Mouse (Mus musculus) CH12.LX (cell line): Measurements from ENCODE around the gene Gapvd1. TPM values are rescaled to one million over a fixed set of nuclear protein-coding genes. Genes with fewer than 3 reads are reported as not detected.
A peak's percentile ranks its signal among the peaks of the same experiment; 100 is the strongest.

Experiments used
- DNase-seq: peaks from one replicate; pipeline ENCODE4 v3.0.0-alpha.2; 2013; ENCODE audit errors: extremely low read depth
- H3K27ac ChIP-seq: 2 replicates; pipeline ENCODE4 v1.5.1; 2012; ENCODE audit warnings: low read depth, mild to moderate bottlenecking, control low read depth, moderate library complexity; ENCODE audit not compliant: insufficient read depth
- H3K27me3 ChIP-seq: replicated peaks from 2 replicates; pipeline ENCODE3; 2012; ENCODE audit warnings: inconsistent platforms
- H3K36me3 ChIP-seq, 2 experiments: replicated peaks in 1 of 2; 2 replicates each; pipeline versions ENCODE3 to v1.6.1; 2012; ENCODE audit warnings: inconsistent platforms in 1 of 2, low read length in 1 of 2, mild to moderate bottlenecking in 1 of 2, mixed read lengths in 1 of 2, moderate library complexity in 1 of 2; ENCODE audit not compliant: control insufficient read depth in 1 of 2, insufficient read depth in 1 of 2
- H3K4me1 ChIP-seq, 2 experiments: 2 replicates each; pipeline ENCODE4 v1.6.1; 2012; ENCODE audit warnings: inconsistent platforms in 1 of 2, moderate library complexity in 1 of 2; ENCODE audit not compliant: insufficient read depth in 2 of 2, control insufficient read depth in 1 of 2
- H3K4me2 ChIP-seq: 2 replicates; pipeline ENCODE4 v1.6.1; 2012; ENCODE audit warnings: low read depth, mild to moderate bottlenecking, control low read depth; ENCODE audit not compliant: poor library complexity, insufficient read depth, severe bottlenecking
- H3K4me3 ChIP-seq, 3 experiments: fragments of 150-350 bp in 1 of 3; sonication (generic) in 1 of 3; replicated peaks in 1 of 3; 2 replicates each; pipeline versions ENCODE3 to v1.5.1; 2011 to 2012; ENCODE audit warnings: low read depth in 2 of 3, low read length in 2 of 3, mild to moderate bottlenecking in 2 of 3, moderate library complexity in 2 of 3, control low read depth in 1 of 3, improper control_type of control experiment in 1 of 3, inconsistent platforms in 1 of 3, mixed read lengths in 1 of 3; ENCODE audit not compliant: poor library complexity in 1 of 3
- H3K79me2 ChIP-seq: replicated peaks from 2 replicates; pipeline ENCODE4 v1.6.1; 2012; ENCODE audit warnings: mild to moderate bottlenecking, moderate library complexity; ENCODE audit not compliant: control insufficient read depth, poor library complexity, insufficient read depth, severe bottlenecking; ENCODE audit errors: extremely low read depth
- H3K9ac ChIP-seq: 2 replicates; pipeline ENCODE4 v1.6.1; 2012; ENCODE audit warnings: low read depth, mild to moderate bottlenecking, control low read depth, moderate library complexity; ENCODE audit not compliant: insufficient read depth
- H3K9me3 ChIP-seq: replicated peaks from 2 replicates; pipeline ENCODE3; 2012; ENCODE audit warnings: low read length, inconsistent platforms, mixed read lengths
- BHLHE40 ChIP-seq: IDR thresholded peaks from 2 replicates; pipeline ENCODE4 v1.6.1; 2011; ENCODE audit warnings: mild to moderate bottlenecking, low read depth, low read length, improper control_type of control experiment
- CHD1 ChIP-seq: IDR thresholded peaks from 2 replicates; pipeline ENCODE4 v1.6.1; 2012; ENCODE audit warnings: low read depth, low read length, improper control_type of control experiment, inconsistent platforms
- CHD2 ChIP-seq: IDR thresholded peaks from 2 replicates; pipeline ENCODE4 v1.6.1; 2011; ENCODE audit warnings: low read length, improper control_type of control experiment
- CTCF ChIP-seq, 2 experiments: IDR thresholded peaks in 1 of 2; conservative IDR thresholded peaks in 1 of 2; 2 replicates each; pipeline ENCODE4 v1.5.1; 2011 to 2012; ENCODE audit warnings: low read depth in 2 of 2, low read length in 2 of 2, improper control_type of control experiment in 1 of 2, inconsistent platforms in 1 of 2, mild to moderate bottlenecking in 1 of 2, moderate library complexity in 1 of 2
- E2F4 ChIP-seq: IDR thresholded peaks from 2 replicates; pipeline ENCODE4 v1.6.1; 2011; ENCODE audit warnings: low read depth, low read length, improper control_type of control experiment; ENCODE audit not compliant: insufficient replicate concordance
- ELF1 ChIP-seq: IDR thresholded peaks from 2 replicates; pipeline ENCODE4 v1.6.1; 2014; ENCODE audit warnings: low read depth, mild to moderate bottlenecking, inconsistent platforms, low read length, improper control_type of control experiment
- EP300 ChIP-seq: IDR thresholded peaks from 2 replicates; pipeline ENCODE4 v1.6.1; 2011; ENCODE audit warnings: low read length, improper control_type of control experiment
- ETS1 ChIP-seq: conservative IDR thresholded peaks from 2 replicates; pipeline ENCODE4 v1.6.1; 2012; ENCODE audit warnings: low read depth, mild to moderate bottlenecking, inconsistent platforms, low read length, improper control_type of control experiment, moderate library complexity
- GABPA ChIP-seq: IDR thresholded peaks from 2 replicates; pipeline ENCODE4 v1.6.1; 2012; ENCODE audit warnings: low read depth, low read length, improper control_type of control experiment, inconsistent platforms; ENCODE audit not compliant: insufficient replicate concordance
- HCFC1 ChIP-seq: IDR thresholded peaks from 2 replicates; pipeline ENCODE4 v1.6.1; 2012; ENCODE audit warnings: low read depth, mild to moderate bottlenecking, inconsistent platforms, low read length, improper control_type of control experiment
- IRF4 ChIP-seq: IDR thresholded peaks from 2 replicates; pipeline ENCODE4 v1.6.1; 2014; ENCODE audit warnings: low read depth, mild to moderate bottlenecking, inconsistent platforms, low read length, improper control_type of control experiment
- JUN ChIP-seq: IDR thresholded peaks from 2 replicates; pipeline ENCODE4 v1.6.1; 2011; ENCODE audit warnings: low read depth, mild to moderate bottlenecking, low read length, improper control_type of control experiment, moderate library complexity; ENCODE audit not compliant: insufficient read depth
- JUND ChIP-seq: conservative IDR thresholded peaks from 2 replicates; pipeline ENCODE4 v1.6.1; 2011; ENCODE audit warnings: low read depth, low read length, improper control_type of control experiment
- KAT2A ChIP-seq: IDR thresholded peaks from 2 replicates; pipeline ENCODE4 v1.6.1; 2012; ENCODE audit warnings: low read length, improper control_type of control experiment, inconsistent platforms; ENCODE audit not compliant: insufficient replicate concordance
- MAFK ChIP-seq: IDR thresholded peaks from 2 replicates; pipeline ENCODE4 v1.6.1; 2011; ENCODE audit warnings: low read length, improper control_type of control experiment; ENCODE audit not compliant: insufficient replicate concordance
- MAX ChIP-seq: IDR thresholded peaks from 2 replicates; pipeline ENCODE4 v1.6.1; 2011; ENCODE audit warnings: low read length, improper control_type of control experiment
- MAZ ChIP-seq: IDR thresholded peaks from 2 replicates; pipeline ENCODE4 v1.6.1; 2012; ENCODE audit warnings: low read depth, mild to moderate bottlenecking, inconsistent platforms, low read length, improper control_type of control experiment, moderate library complexity
- MEF2A ChIP-seq: IDR thresholded peaks from 2 replicates; pipeline ENCODE4 v1.6.1; 2014; ENCODE audit warnings: low read depth, mild to moderate bottlenecking, inconsistent platforms, low read length, improper control_type of control experiment, borderline replicate concordance
- MXI1 ChIP-seq: IDR thresholded peaks from 2 replicates; pipeline ENCODE4 v1.6.1; 2011; ENCODE audit warnings: mild to moderate bottlenecking, low read depth, low read length, improper control_type of control experiment
- MYC ChIP-seq: IDR thresholded peaks from 2 replicates; pipeline ENCODE4 v1.6.1; 2011; ENCODE audit warnings: low read depth, mild to moderate bottlenecking, improper control_type of control experiment, low read length
- NELFE ChIP-seq: IDR thresholded peaks from 2 replicates; pipeline ENCODE4 v1.6.1; 2011; ENCODE audit warnings: low read depth, low read length, improper control_type of control experiment
- NRF1 ChIP-seq: IDR thresholded peaks from 2 replicates; pipeline ENCODE4 v1.6.1; 2014; ENCODE audit warnings: low read depth, mild to moderate bottlenecking, inconsistent platforms, low read length, improper control_type of control experiment, moderate library complexity
- PAX5 ChIP-seq: IDR thresholded peaks from 2 replicates; pipeline ENCODE4 v1.6.1; 2012; ENCODE audit warnings: low read length, inconsistent platforms, mixed read lengths
- POLR2A ChIP-seq: IDR thresholded peaks from 2 replicates; pipeline ENCODE4 v1.6.1; 2011; ENCODE audit warnings: low read depth, mild to moderate bottlenecking, improper control_type of control experiment, low read length
- POLR2AphosphoS2 ChIP-seq: IDR thresholded peaks from 2 replicates; pipeline ENCODE4 v1.6.1; 2011; ENCODE audit warnings: low read depth, low read length, improper control_type of control experiment
- RAD21 ChIP-seq: IDR thresholded peaks from 2 replicates; pipeline ENCODE4 v1.6.1; 2011; ENCODE audit warnings: low read depth, mild to moderate bottlenecking, low read length, improper control_type of control experiment, moderate library complexity
- RCOR1 ChIP-seq: conservative IDR thresholded peaks from 2 replicates; pipeline ENCODE4 v1.6.1; 2012; ENCODE audit warnings: low read depth, mild to moderate bottlenecking, inconsistent platforms, low read length, improper control_type of control experiment
- SIN3A ChIP-seq: IDR thresholded peaks from 2 replicates; pipeline ENCODE4 v1.6.1; 2012; ENCODE audit warnings: low read length, improper control_type of control experiment, inconsistent platforms
- SMC3 ChIP-seq: IDR thresholded peaks from 2 replicates; pipeline ENCODE4 v1.6.1; 2011; ENCODE audit warnings: low read depth, low read length, improper control_type of control experiment
- TBP ChIP-seq: conservative IDR thresholded peaks from 2 replicates; pipeline ENCODE4 v1.6.1; 2011; ENCODE audit warnings: low read depth, low read length, improper control_type of control experiment
- TCF12 ChIP-seq: IDR thresholded peaks from 2 replicates; pipeline ENCODE4 v1.6.1; 2014; ENCODE audit warnings: low read depth, mild to moderate bottlenecking, inconsistent platforms, low read length, improper control_type of control experiment
- UBTF ChIP-seq: IDR thresholded peaks from 2 replicates; pipeline ENCODE4 v1.6.1; 2012; ENCODE audit warnings: low read depth, mild to moderate bottlenecking, inconsistent platforms, low read length, improper control_type of control experiment, moderate library complexity
- USF1 ChIP-seq: IDR thresholded peaks from 2 replicates; pipeline ENCODE4 v1.6.1; 2014; ENCODE audit warnings: low read depth, mild to moderate bottlenecking, inconsistent platforms, low read length, improper control_type of control experiment
- ZC3H11A ChIP-seq: IDR thresholded peaks from 2 replicates; pipeline ENCODE4 v1.6.1; 2012; ENCODE audit warnings: low read depth, mild to moderate bottlenecking, inconsistent platforms, low read length, improper control_type of control experiment
- ZKSCAN1 ChIP-seq: IDR thresholded peaks from 2 replicates; pipeline ENCODE4 v1.6.1; 2012; ENCODE audit warnings: low read depth, inconsistent platforms, low read length, improper control_type of control experiment, borderline replicate concordance
- ZMIZ1 ChIP-seq: IDR thresholded peaks from 2 replicates; pipeline ENCODE4 v1.6.1; 2012; ENCODE audit warnings: low read depth, mild to moderate bottlenecking, inconsistent platforms, low read length, improper control_type of control experiment
- ZNF384 ChIP-seq: IDR thresholded peaks from 2 replicates; pipeline ENCODE4 v1.6.1; 2012; ENCODE audit warnings: low read depth, low read length, improper control_type of control experiment, inconsistent platforms
- dilution Hi-C: fragments of 300-500 bp; cut with MboI; formaldehyde crosslinking; loops from 2 replicates; pipeline ENCODE4 v1.14.3; 2020; ENCODE audit warnings: low sequenced_read_pairs; ENCODE audit not compliant: extremely low pct_unique_long_range_greater_than_20kb, extremely low pct_ligation_motif_present
- in situ Hi-C: fragments of 300-500 bp; cut with MboI; formaldehyde crosslinking; loops from 3 replicates; pipeline ENCODE4 v1.14.3; 2019; ENCODE audit warnings: low sequenced_read_pairs, low pct_ligation_motif_present, low pct_unique_long_range_greater_than_20kb, mixed read lengths
- polyA plus RNA-seq: library from polyadenylated mRNA; unstranded; fragments of >175 nt; gene quantifications from 2 replicates; pipeline ENCODE4 v1.2.1, GENCODE M21; 2012; ENCODE audit warnings: low read depth; ENCODE audit not compliant: insufficient read length
- total RNA-seq, 2 experiments: library from RNA; depleted of rRNA; stranded (reverse); fragments of 300-350 nt in 1 of 2; fragments of >200 nt in 1 of 2; gene quantifications; 2 replicates each; pipeline ENCODE4 v1.2.3; 2012 to 2014

Gapvd1 gene
- total and polyA plus RNA-seq, 3 experiments: 45.1 to 71.3 (median 47.0) TPM

DNA sequence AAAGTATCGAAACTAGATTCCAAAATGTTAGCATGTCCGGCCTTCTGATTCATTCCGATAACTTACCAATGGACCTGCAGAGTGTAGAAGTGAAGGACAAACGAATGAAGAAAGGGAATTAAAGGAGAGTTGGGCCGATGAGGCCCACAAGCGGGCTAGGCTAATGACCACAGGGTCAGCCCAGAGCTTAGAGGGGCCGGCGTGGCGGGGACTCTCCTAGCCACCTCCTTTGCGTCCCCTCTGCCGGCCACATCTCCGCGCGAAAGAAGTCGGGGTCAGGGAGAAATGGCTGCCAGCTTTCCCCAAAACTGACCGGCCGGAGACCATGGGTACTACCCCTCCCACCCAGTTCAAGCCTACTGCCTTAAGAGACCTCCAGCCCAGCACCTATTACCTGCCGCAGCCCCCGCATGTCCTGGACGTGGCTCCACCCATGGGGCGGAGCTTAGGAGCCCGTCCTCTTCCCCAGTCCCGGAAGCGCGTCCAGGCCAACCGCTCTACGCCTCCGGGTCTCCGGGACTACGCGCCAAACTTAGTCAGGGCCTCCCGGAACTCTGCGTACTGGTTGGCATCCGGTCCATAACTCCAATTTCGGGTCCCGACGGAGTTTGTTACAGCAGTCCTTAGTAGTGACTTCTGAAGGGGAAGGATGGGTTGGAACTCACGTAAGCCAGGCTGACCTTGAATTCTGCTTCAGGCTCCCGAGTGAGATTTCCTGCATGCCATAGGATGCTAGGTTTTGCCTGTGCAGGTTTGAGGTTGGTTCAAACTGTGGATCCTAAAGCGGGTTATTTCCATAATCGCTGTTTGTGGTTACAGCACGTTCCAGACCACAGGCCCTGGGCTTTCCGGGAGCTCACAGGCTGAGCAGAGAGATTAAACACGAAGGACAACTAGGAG is 44.6 kb upstream of the Gapvd1 start, which contains the start of gene Rabepk:
Rabepk (minus strand) TSS at position 556 of the 900 bp plus-strand sequence.
- peak; percentile 92 for DNase-seq
- Histone ChIP-seq H3K27ac (peak within 1 kb of the TSS; percentile 43; the same call in 1 of the 2 replicates), H3K36me3 (peaks cover 16 to 33% of the 10 kb centered on the region in 2 experiments), H3K27me3 (no peaks in the 10 kb centered on the region), H3K4me1 (peaks cover 0 to 30% of the 10 kb centered on the region in 2 experiments; a peak in 3 of 4 replicates), H3K4me3 (peak within 1 kb of the TSS; percentile 61 to 87 (median 75)), H3K79me2 (peaks cover 20% of the 10 kb centered on the region), H3K9me3 (no peaks in the 10 kb centered on the region), H3K9ac (peak within 1 kb of the TSS; percentile 74), H3K4me2 (peak within 1 kb of the TSS; percentile 93)
- in situ Hi-C loops: loop anchor here (10.0 to 25.0 kb wide), 2 partner anchors 165 to 313 kb away; partner anchors contain the start of genes AI182371, Cntrl and Traf1
- dilution Hi-C loops: no loop called here
- TF ChIP-seq JUN (no peak), ELF1 (peak; percentile 96), GABPA (no peak), MAZ (no peak), JUND (no peak), RCOR1 (0 out of 2 replicates have a peak, but pooled peaks have one; percentile 10), BHLHE40 (peak; percentile 93), IRF4 (peak; percentile 47; the same call in 1 of the 2 replicates), PAX5 (no peak), MAX (peak; percentile 28; the same call in 1 of the 2 replicates), ZMIZ1 (peak; percentile 88), ZNF384 (no peak), ETS1 (0 out of 2 replicates have a peak, but pooled peaks have one; percentile 15), TBP (0 out of 2 replicates have a peak, but pooled peaks have one; percentile 42), EP300 (no peak), ZKSCAN1 (no peak), MAFK (no peak), ZC3H11A (no peak), UBTF (no peak), MXI1 (peak; percentile 64), TCF12 (peak; percentile 82), HCFC1 (peak; percentile 70), USF1 (no peak), CHD2 (no peak), CHD1 (no peak), MEF2A (peak; percentile 55; the same call in 1 of the 2 replicates), SMC3 (no peak), POLR2A (peak; percentile 84), RAD21 (no peak), NRF1 (0 out of 2 replicates have a peak, but pooled peaks have one; percentile 27), CTCF (conservative IDR thresholded peaks at IDR 0.05 in 1 of 2, IDR thresholded peaks at IDR 0.05 in 1 of 2; ENCODE audit: low read depth in 2 of 2, low read length in 2 of 2) (no peak), NELFE (peak; percentile 78; the same call in 1 of the 2 replicates), SIN3A (peak; percentile 87), MYC (no peak), KAT2A (0 out of 2 replicates have a peak, but pooled peaks have one; percentile 47), E2F4 (0 out of 2 replicates have a peak, but pooled peaks have one; percentile 59), POLR2AphosphoS2 (no peak)
